Mouse (Mus musculus) heart, embryonic 13.5 days (tissue): ENCODE data around the gene Lypla2. TPM values are rescaled to one million over a fixed set of nuclear protein-coding genes. Genes with fewer than 3 reads are reported as not detected.

ENCODE experiments used
- ATAC-seq: fragments of 200-750 bp; cut with Nextera tagmentation; 2 replicates; pipeline ENCODE4 v1.8.0; 2017; ENCODE audit warnings: moderate TSS enrichment; ENCODE audit not compliant: insufficient number of reproducible peaks, low FRiP score, low TSS enrichment; ENCODE audit errors: extremely low read depth
- H3K27ac ChIP-seq: fragments of 300-500 bp; sonication (generic); replicated peaks from 2 replicates; pipeline ENCODE4 v1.5.1; 2015; ENCODE audit warnings: moderate library complexity, mild to moderate bottlenecking, inconsistent platforms
- H3K27me3 ChIP-seq: fragments of 300-500 bp; sonication (generic); replicated peaks from 2 replicates; pipeline ENCODE4 v1.6.1; 2015; ENCODE audit warnings: mild to moderate bottlenecking, inconsistent platforms
- H3K36me3 ChIP-seq: fragments of 300-500 bp; sonication (generic); 2 replicates; pipeline ENCODE4 v1.6.1; 2015; ENCODE audit warnings: mild to moderate bottlenecking, inconsistent platforms
- H3K4me1 ChIP-seq: fragments of 300-500 bp; sonication (generic); 2 replicates; pipeline ENCODE4 v1.6.1; 2015; ENCODE audit warnings: inconsistent platforms
- H3K4me2 ChIP-seq: fragments of 300-500 bp; sonication (generic); 2 replicates; pipeline ENCODE4 v1.6.1; 2015; ENCODE audit warnings: inconsistent platforms, mild to moderate bottlenecking, moderate library complexity
- H3K4me3 ChIP-seq: fragments of 300-500 bp; sonication (generic); 2 replicates; pipeline ENCODE4 v1.5.1; 2015; ENCODE audit warnings: moderate library complexity, mild to moderate bottlenecking, inconsistent platforms
- H3K9ac ChIP-seq: fragments of 300-500 bp; sonication (generic); 2 replicates; pipeline ENCODE4 v1.6.1; 2015; ENCODE audit warnings: inconsistent platforms, mild to moderate bottlenecking, moderate library complexity
- H3K9me3 ChIP-seq: fragments of 300-500 bp; sonication (generic); 2 replicates; pipeline ENCODE4 v1.6.1; 2016; ENCODE audit warnings: inconsistent platforms
- WGBS: fragments of 180-500 bp; shearing (Covaris S2); methylation state at CpG from one replicate; pipeline ENCODE4 v1.1.7; 2015; ENCODE audit warnings: mixed read lengths; 5-methylcytosine and 5-hydroxymethylcytosine counted together
- polyA plus RNA-seq: library from polyadenylated mRNA; unstranded; fragments of >200 nt; fragmentation: Nextera tagmentation; extraction: Ambion mirVana; gene quantifications from 2 replicates; pipeline ENCODE4 v1.2.1, GENCODE M21; 2015

Gene Lypla2
- polyA plus RNA-seq, 1 experiment from 2014 or later: 65.5 TPM

- 82% methylated on average over 7 of the region's 7 CpGs for WGBS
- peaks cover 23% of the 10 kb centered on the region for H3K4me1 ChIP-seq
- 0 out of 2 replicates have a peak overlapping the region, but pooled peaks have one; percentile 86 for H3K27ac ChIP-seq
- H3K9me3 ChIP-seq: no peaks in the 10 kb centered on the region
- no peak for ATAC-seq
- H3K36me3 ChIP-seq: peaks cover 65% of the 10 kb centered on the region
- H3K27me3 ChIP-seq: no peaks in the 10 kb centered on the region
- H3K4me2 ChIP-seq: peak overlapping the region; percentile 98
- peak overlapping the region; percentile 86 for H3K9ac ChIP-seq
- peak overlapping the region; percentile 82; the same call in 1 of the 2 replicates for H3K4me3 ChIP-seq
Observed at GRCm38 (mm10) chr4:135962198-135962597, 10.2 kb downstream of the Lypla2 start.

- no peak for ATAC-seq
- Histone ChIP-seq H3K9me3 (no peaks in the 10 kb centered on the region), H3K4me2 (no peak overlapping the region), H3K27me3 (no peaks in the 10 kb centered on the region), H3K27ac (no peak overlapping the region), H3K36me3 (peaks cover 62% of the 10 kb centered on the region), H3K4me3 (no peak overlapping the region), H3K4me1 (peaks cover 23% of the 10 kb centered on the region), H3K9ac (no peak overlapping the region)
- 79% methylated on average over 5 of the region's 5 CpGs for WGBS
Observed at GRCm38 (mm10) chr4:135961709-135962108, 10.7 kb downstream of the Lypla2 start.

GRCm38 (mm10) chr4:135960717-135961116, 11.7 kb downstream of the Lypla2 start:
- no peak overlapping the region for H3K4me2 ChIP-seq
- H3K36me3 ChIP-seq: peaks cover 61% of the 10 kb centered on the region
- no peak overlapping the region for H3K4me3 ChIP-seq
- H3K27me3 ChIP-seq: no peaks in the 10 kb centered on the region
- H3K9ac ChIP-seq: no peak overlapping the region
- ATAC-seq: no peak
- H3K27ac ChIP-seq: no peak overlapping the region
- H3K4me1 ChIP-seq: peaks cover 23% of the 10 kb centered on the region
- H3K9me3 ChIP-seq: no peaks in the 10 kb centered on the region
- WGBS: 25% methylated on average over 5 of the region's 5 CpGs

- no peak overlapping the region for H3K4me3 ChIP-seq
- no peak overlapping the region for H3K27ac ChIP-seq
- no peak for ATAC-seq
- H3K9ac ChIP-seq: no peak overlapping the region
- no peaks in the 10 kb centered on the region for H3K27me3 ChIP-seq
- peaks cover 10% of the 10 kb centered on the region for H3K4me1 ChIP-seq
- H3K4me2 ChIP-seq: no peak overlapping the region
- H3K9me3 ChIP-seq: no peaks in the 10 kb centered on the region
- 59% methylated on average over 8 of the region's 8 CpGs for WGBS
- H3K36me3 ChIP-seq: peaks cover 75% of the 10 kb centered on the region
Observed at GRCm38 (mm10) chr4:135958354-135958753, 14.1 kb downstream of the Lypla2 start.

GRCm38 (mm10) chr4:135955886-135956285, 16.5 kb downstream of the Lypla2 start:
- Histone ChIP-seq H3K27ac (no peak overlapping the region), H3K9ac (no peak overlapping the region), H3K9me3 (peaks cover 3% of the 10 kb centered on the region; the same call in 1 of the 2 replicates), H3K4me2 (no peak overlapping the region), H3K4me1 (no peaks in the 10 kb centered on the region), H3K4me3 (no peak overlapping the region), H3K36me3 (peaks cover 86% of the 10 kb centered on the region), H3K27me3 (no peaks in the 10 kb centered on the region)
- no peak for ATAC-seq
- WGBS: 84% methylated on average over 9 of the region's 9 CpGs

- Histone ChIP-seq H3K27ac (no peak overlapping the region), H3K4me2 (no peak overlapping the region), H3K36me3 (peaks cover 74% of the 10 kb centered on the region), H3K4me1 (peaks cover 12% of the 10 kb centered on the region), H3K9me3 (peaks cover 3% of the 10 kb centered on the region; the same call in 1 of the 2 replicates), H3K4me3 (no peak overlapping the region), H3K27me3 (no peaks in the 10 kb centered on the region), H3K9ac (no peak overlapping the region)
- 12% methylated on average over 2 of the region's 2 CpGs for WGBS
- ATAC-seq: no peak
Observed at GRCm38 (mm10) chr4:135954241-135954640, 18.2 kb downstream of the Lypla2 start.

- Histone ChIP-seq H3K4me2 (no peak overlapping the region), H3K27ac (no peak overlapping the region), H3K9me3 (peaks cover 3% of the 10 kb centered on the region; the same call in 1 of the 2 replicates), H3K9ac (no peak overlapping the region), H3K27me3 (no peaks in the 10 kb centered on the region), H3K4me3 (no peak overlapping the region), H3K4me1 (peaks cover 20% of the 10 kb centered on the region), H3K36me3 (peaks cover 63% of the 10 kb centered on the region)
- WGBS: 76% methylated on average over 3 of the region's 3 CpGs
- ATAC-seq: no peak
Observed at GRCm38 (mm10) chr4:135953179-135953578, 19.2 kb downstream of the Lypla2 start.

- no peak for ATAC-seq
- Histone ChIP-seq H3K4me3 (no peak overlapping the region), H3K9me3 (peaks cover 3% of the 10 kb centered on the region; the same call in 1 of the 2 replicates), H3K27ac (no peak overlapping the region), H3K36me3 (peaks cover 50% of the 10 kb centered on the region), H3K4me1 (peaks cover 31% of the 10 kb centered on the region), H3K27me3 (no peaks in the 10 kb centered on the region), H3K9ac (no peak overlapping the region), H3K4me2 (no peak overlapping the region)
- 83% methylated on average over 3 of the region's 3 CpGs for WGBS
Observed at GRCm38 (mm10) chr4:135951505-135951904, 20.9 kb downstream of the Lypla2 start.

- peak overlapping the region; percentile 63 for H3K27ac ChIP-seq
- ATAC-seq: no peak
Observed at GRCm38 (mm10) chr4:135950365-135950764, 22.1 kb downstream of the Lypla2 start.

GRCm38 (mm10) chr4:135949911-135950310, 22.5 kb downstream of the Lypla2 start:
- 39% methylated on average over 6 of the region's 6 CpGs for WGBS
- Histone ChIP-seq H3K9me3 (peaks cover 3% of the 10 kb centered on the region; the same call in 1 of the 2 replicates), H3K27me3 (no peaks in the 10 kb centered on the region), H3K36me3 (peaks cover 36% of the 10 kb centered on the region), H3K27ac (peak overlapping the region; percentile 63), H3K9ac (peak overlapping the region; percentile 12; the same call in 1 of the 2 replicates), H3K4me3 (no peak overlapping the region), H3K4me1 (peaks cover 37% of the 10 kb centered on the region), H3K4me2 (no peak overlapping the region)
- no peak for ATAC-seq

More at GRCm38 (mm10) chr4:135950365-135950764, 22.1 kb downstream of the Lypla2 start:
- Histone ChIP-seq H3K9ac (peak overlapping the region; percentile 12; the same call in 1 of the 2 replicates), H3K27me3 (no peaks in the 10 kb centered on the region), H3K4me2 (no peak overlapping the region), H3K4me1 (peaks cover 37% of the 10 kb centered on the region), H3K4me3 (no peak overlapping the region), H3K36me3 (peaks cover 40% of the 10 kb centered on the region), H3K9me3 (peaks cover 3% of the 10 kb centered on the region; the same call in 1 of the 2 replicates)
- WGBS: 78% methylated on average over 6 of the region's 6 CpGs

GRCm38 (mm10) chr4:135949475-135949874, 23.0 kb downstream of the Lypla2 start:
- H3K4me3 ChIP-seq: no peak overlapping the region
- H3K36me3 ChIP-seq: peaks cover 32% of the 10 kb centered on the region
- no peak overlapping the region for H3K4me2 ChIP-seq
- H3K4me1 ChIP-seq: peaks cover 37% of the 10 kb centered on the region
- peaks cover 3% of the 10 kb centered on the region; the same call in 1 of the 2 replicates for H3K9me3 ChIP-seq
- H3K27me3 ChIP-seq: no peaks in the 10 kb centered on the region
- peak overlapping the region; percentile 63 for H3K27ac ChIP-seq
- 79% methylated on average over 10 of the region's 10 CpGs for WGBS
- no peak for ATAC-seq
- H3K9ac ChIP-seq: no peak overlapping the region

GRCm38 (mm10) chr4:135948142-135948541, 24.3 kb downstream of the Lypla2 start:
- H3K9ac ChIP-seq: peak overlapping the region; percentile 0; the same call in 1 of the 2 replicates
- no peak overlapping the region for H3K4me3 ChIP-seq
- H3K27me3 ChIP-seq: no peaks in the 10 kb centered on the region
- no peak overlapping the region for H3K27ac ChIP-seq
- no peak overlapping the region for H3K4me2 ChIP-seq
- peaks cover 24% of the 10 kb centered on the region for H3K36me3 ChIP-seq
- ATAC-seq: no peak
- WGBS: 87% methylated on average over 8 of the region's 8 CpGs
- peaks cover 45% of the 10 kb centered on the region for H3K4me1 ChIP-seq
- peaks cover 3% of the 10 kb centered on the region; the same call in 1 of the 2 replicates for H3K9me3 ChIP-seq
